Mouse (Mus musculus) ovary, postnatal 36 days (tissue): ENCODE measurements at regions not wholly inside any gene's neighbourhood (a gene's known extent, or its start where the extent isn't known, plus 50 kb on each side); places are given as distances from the start of the nearest gene placed in this dataset.

ENCODE experiments used
- DNase-seq: peaks from one replicate; pipeline ENCODE4 v3.0.0; 2022; ENCODE audit warnings: low spot score, mixed read lengths

GRCm38 (mm10) chr11:21036161-21036916 lies 54.8 kb upstream of the Peli1 start:
- DNase-seq, result no peak

- DNase-seq, result no peak
Measured at GRCm38 (mm10) chr11:21037267-21037906, 53.7 kb upstream of the Peli1 start.

DNA sequence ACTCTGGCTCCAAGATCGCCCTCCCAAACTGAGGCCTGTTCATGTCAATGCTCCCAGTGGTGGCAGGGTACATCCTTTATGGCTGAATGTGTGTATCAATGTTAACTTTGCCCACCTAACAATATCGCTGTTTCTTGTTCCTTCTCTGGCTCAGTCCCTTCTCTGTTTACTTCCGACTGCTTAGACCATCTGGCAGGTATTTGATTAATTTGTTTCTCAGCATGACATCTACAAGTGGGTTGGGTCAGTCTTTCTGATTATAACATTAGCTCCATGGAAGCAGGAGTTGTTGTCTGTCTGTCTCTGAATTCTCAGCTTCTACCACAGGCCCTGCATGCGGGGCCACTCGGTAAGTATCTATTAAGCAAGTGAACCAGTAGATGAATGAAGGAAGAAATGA lies 49.9 kb upstream of the Peli1 start:
- no peak for DNase-seq
